Mouse (Mus musculus) cerebral cortex, adult 2 months (tissue): ENCODE data around the gene Deaf1.

Experiments
- WGBS: fragments of 180-500 bp; shearing (Covaris S2); methylation state at CpG from one replicate; pipeline ENCODE4 v1.1.7; 2018; 5-methylcytosine and 5-hydroxymethylcytosine counted together

Gene Deaf1

GRCm38 (mm10) chr7:141293852-141294471 is 33.5 kb downstream of the Deaf1 start:
- 1% methylated on average over 53 of the region's 53 CpGs for WGBS

- 54% methylated on average over 15 of the region's 15 CpGs for WGBS
Observed at GRCm38 (mm10) chr7:141292583-141293388, 34.7 kb downstream of the Deaf1 start.

DNA sequence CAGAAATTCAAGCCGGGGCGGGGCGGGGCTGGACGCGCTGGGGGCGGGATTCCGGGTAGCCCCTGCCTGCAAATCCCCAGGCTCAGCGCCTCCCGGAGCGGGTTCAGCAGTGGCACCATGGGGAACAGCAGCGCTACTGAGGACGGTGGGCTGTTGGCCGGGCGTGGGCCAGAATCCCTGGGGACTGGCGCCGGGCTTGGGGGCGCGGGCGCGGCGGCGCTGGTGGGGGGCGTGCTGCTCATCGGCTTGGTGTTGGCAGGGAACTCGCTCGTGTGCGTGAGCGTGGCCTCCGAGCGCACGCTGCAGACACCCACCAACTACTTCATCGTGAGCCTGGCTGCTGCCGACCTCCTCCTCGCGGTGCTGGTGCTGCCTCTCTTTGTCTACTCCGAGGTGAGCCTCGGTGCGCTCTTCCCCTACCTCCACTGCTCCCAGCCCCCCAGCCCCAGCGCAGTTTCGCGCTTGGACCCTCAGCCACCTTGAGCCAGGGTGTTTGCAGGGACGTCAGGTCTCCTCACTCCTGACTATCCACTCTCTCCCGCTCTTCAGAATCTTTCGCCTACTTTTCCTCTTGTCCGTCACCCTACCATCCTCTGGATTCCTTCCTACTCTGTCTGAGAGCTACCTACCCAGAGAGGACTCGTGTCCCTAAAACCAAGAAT is 35.4 kb downstream of the Deaf1 start, which contains the start of gene Drd4:
Drd4 (plus strand) TSS at position 86 of the 662 bp plus-strand sequence.
- 6% methylated on average over 38 of the region's 46 CpGs for WGBS

GRCm38 (mm10) chr7:141288042-141288441 is 39.4 kb downstream of the Deaf1 start:
- 90% methylated on average over 3 of the region's 3 CpGs for WGBS

DNA sequence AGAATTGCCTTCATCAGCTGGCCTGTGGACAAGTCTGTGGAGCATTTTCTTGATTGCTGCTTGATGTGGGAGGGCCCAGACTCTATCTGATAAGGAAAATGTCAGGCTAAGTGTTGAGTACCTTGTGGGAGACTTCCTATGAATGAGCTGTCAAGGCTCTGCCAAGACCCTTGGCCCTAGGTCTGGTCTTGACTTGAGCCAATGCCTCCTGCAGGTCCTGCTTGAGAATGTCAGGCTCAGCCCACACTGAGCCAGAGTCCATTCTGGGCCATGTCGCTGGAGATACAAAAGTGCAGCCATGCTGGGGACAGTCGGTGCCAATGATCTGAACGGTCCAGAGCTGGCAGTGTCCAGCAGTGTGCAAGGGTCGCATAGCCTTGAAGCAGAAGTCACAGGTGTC is 44.7 kb downstream of the Deaf1 start:
- WGBS, result 72% methylated on average over 4 of the region's 4 CpGs

DNA sequence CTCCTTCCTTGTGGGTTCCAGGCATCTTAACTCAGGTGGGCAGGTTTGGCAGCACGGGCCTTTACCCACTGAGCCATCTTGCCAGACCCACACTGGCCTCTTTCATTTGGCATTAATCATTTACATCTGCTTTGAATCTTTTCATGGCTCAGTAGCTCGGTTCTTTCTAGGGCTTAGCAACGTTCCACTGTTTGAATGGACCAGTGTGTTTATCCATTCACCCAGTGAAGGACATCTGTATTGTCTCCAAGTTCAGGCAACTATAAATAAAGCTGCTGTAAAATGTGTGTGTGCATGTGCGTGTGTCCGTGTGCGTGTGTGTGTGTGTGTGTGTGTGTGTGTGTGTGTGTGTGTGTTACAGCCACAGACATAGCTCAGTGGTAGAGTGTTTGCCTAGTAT is 46.0 kb downstream of the Deaf1 start:
- WGBS, result 64% methylated on average over 6 of the region's 6 CpGs

- 7% methylated on average over 46 of the region's 46 CpGs for WGBS
Observed at GRCm38 (mm10) chr7:141278766-141279590, 48.5 kb downstream of the Deaf1 start, which contains the start of gene Sct. Gene Sct (minus strand): TSS chr7:141279133.

DNA sequence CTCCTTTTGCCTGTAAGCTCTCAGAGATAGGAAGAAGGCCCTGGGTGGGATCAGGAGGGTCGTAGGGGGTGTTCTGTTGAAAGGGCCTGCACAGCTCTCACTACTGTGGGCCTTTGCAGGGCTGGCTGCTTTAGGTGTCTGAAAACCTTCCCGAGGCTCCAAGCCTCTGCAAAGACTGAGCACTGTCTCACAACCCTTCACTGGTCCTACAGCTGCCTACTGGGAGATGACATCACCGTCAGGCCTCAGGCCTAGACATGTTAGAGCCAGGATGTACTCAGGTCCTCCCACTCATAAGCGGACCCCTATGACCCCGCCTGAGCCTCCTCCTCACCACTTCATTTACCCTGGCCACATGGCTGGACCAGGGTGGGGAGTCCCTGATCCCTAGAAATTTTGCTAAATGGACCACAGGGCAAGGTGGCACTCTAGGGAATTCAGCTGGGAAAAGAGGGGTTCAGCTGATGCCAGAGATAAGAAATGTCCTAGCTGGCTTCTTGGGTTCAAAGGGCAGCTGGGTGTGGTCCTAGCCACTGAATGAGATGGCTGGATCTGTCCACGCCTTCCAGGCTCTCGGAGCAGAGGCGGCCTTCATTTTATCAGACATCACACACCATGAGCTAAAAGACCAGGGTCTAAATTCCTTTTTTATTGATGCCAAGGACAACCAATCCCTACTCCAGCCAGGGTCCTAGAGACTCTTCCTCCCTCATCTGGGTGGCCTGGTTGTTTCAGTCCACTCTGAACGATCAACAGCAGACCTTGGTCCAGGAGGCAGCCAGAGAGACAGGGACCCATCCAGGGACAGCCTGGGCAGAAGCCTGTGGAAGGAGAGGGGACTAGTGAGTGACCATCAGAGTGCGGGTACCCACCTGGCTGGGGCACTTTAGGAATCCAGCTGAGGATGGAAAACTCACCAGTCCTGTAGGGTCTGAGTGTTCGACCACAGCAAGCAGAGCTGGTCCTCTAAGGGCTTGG is 49.5 kb downstream of the Deaf1 start:
- 92% methylated on average over 11 of the region's 11 CpGs for WGBS

DNA sequence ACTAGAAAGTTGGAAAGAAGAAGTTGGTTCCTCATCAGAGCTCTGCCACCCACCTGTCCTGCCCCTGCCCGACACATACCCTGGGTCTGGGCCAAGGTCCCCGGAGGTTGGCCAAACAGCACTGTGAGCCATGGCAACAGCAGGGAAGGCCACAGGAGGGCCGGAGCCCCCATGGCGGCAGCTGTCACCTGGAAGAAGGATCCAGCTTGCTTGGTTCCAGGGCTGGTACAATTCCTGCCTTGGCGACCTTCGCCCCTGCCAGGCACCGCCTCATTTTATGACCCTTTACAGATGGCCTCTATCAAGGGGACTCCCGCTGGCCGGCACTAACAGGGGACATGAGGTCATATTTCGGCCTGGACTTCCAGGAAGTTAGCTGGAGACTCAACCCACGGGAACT is 50.9 kb downstream of the Deaf1 start, which contains the start of gene Cdhr5:
Cdhr5 (minus strand) TSS at position 241 of the 400 bp plus-strand sequence.
- WGBS, result 83% methylated on average over 11 of the region's 11 CpGs

- 91% methylated on average over 9 of the region's 9 CpGs for WGBS
Observed at GRCm38 (mm10) chr7:141275356-141275755, 52.1 kb downstream of the Deaf1 start.

- WGBS, result 87% methylated on average over 3 of the region's 3 CpGs
Observed at GRCm38 (mm10) chr7:141270631-141271030, 56.9 kb downstream of the Deaf1 start.

GRCm38 (mm10) chr7:141269273-141269545 is 58.3 kb downstream of the Deaf1 start:
- 87% methylated on average over 14 of the region's 14 CpGs for WGBS

DNA sequence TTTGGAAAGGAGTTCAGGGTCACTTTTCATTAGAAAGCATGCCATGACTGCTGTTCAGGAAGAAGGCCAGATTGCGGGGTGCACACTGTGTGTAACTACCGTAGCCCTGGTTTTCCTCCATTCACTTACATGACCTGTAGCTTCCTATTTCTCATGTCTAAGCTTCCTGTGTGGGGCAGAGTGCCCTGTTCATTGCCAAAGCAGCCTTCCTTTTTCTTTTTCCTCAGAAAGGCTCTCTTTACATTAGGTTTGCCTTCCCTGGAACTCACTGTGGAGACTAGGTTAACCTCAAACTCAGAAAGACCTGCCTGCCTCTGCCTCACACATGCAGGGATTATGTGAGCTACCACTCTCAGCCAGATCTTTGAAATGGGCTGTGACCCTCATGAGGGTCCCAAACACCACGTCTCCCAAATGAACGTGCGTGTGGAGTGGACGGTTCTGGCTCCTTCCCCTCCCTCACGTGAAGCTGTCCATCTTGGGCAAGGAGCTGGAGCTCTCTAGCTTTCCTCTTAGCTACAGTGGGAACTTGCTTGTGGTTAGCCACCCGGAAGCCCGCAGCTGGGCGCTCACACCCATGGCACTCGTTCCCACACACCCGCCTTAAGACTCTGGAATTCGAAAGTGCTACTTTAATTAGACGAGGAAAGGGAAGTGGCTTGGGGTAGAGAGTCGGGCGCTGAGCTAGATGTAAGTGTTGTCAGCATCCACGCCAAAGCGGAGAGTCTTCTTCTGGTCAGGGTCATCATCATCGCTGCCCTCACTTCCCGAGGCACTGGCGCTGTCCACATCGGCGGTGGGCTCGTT is 58.8 kb downstream of the Deaf1 start:
- WGBS, result 65% methylated on average over 24 of the region's 24 CpGs

GRCm38 (mm10) chr7:141265739-141266561 is 61.5 kb downstream of the Deaf1 start, which contains the start of gene Irf7:
Gene Irf7 (minus strand): TSS chr7:141266481.
- WGBS, result 9% methylated on average over 25 of the region's 25 CpGs

- WGBS, result 50% methylated on average over 11 of the region's 11 CpGs
Observed at GRCm38 (mm10) chr7:141265411-141265738, 62.1 kb downstream of the Deaf1 start.

GRCm38 (mm10) chr7:141264761-141265410 is 62.6 kb downstream of the Deaf1 start:
- WGBS, result 42% methylated on average over 12 of the region's 12 CpGs

- 82% methylated on average over 11 of the region's 11 CpGs for WGBS
Observed at GRCm38 (mm10) chr7:141264041-141264700, 63.3 kb downstream of the Deaf1 start.

- WGBS, result 91% methylated on average over 13 of the region's 13 CpGs
Observed at GRCm38 (mm10) chr7:141263640-141264039, 63.9 kb downstream of the Deaf1 start.
